Mouse (Mus musculus): ENCODE data around the gene Hoxb1.

Gene Hoxb1

GRCm38 (mm10) chr11:96350341-96350624 is 15.3 kb upstream of the Hoxb1 start, which contains the start of gene Hoxb2:
TSS of gene Hoxb2 (plus strand) at chr11:96350525.
- DNase-seq (ENCODE audit: inconsistent ontology term), result no peak

GRCm38 (mm10) chr11:96350791-96351190 is 14.8 kb upstream of the Hoxb1 start:
- no peak for DNase-seq (ENCODE audit: inconsistent ontology term)

GRCm38 (mm10) chr11:96351312-96351711 is 14.2 kb upstream of the Hoxb1 start:
- no peak for DNase-seq (ENCODE audit: inconsistent ontology term)

- no peak for DNase-seq (ENCODE audit: inconsistent ontology term)
Observed at GRCm38 (mm10) chr11:96351831-96352230, 13.7 kb upstream of the Hoxb1 start.

- DNase-seq (ENCODE audit: inconsistent ontology term), result peak; percentile 14
Observed at GRCm38 (mm10) chr11:96352691-96353521, 12.6 kb upstream of the Hoxb1 start.

GRCm38 (mm10) chr11:96353522-96353841 is 12.1 kb upstream of the Hoxb1 start:
- DNase-seq (ENCODE audit: inconsistent ontology term), result peak; percentile 25

- DNase-seq (ENCODE audit: inconsistent ontology term), result no peak
Observed at GRCm38 (mm10) chr11:96353939-96354338, 11.6 kb upstream of the Hoxb1 start.

- no peak for DNase-seq (ENCODE audit: inconsistent ontology term)
Observed at GRCm38 (mm10) chr11:96354376-96354775, 11.2 kb upstream of the Hoxb1 start.

GRCm38 (mm10) chr11:96354801-96355311 is 10.7 kb upstream of the Hoxb1 start:
- DNase-seq (ENCODE audit: inconsistent ontology term), result no peak

GRCm38 (mm10) chr11:96363807-96364206 is 1.7 kb upstream of the Hoxb1 start:
- no peak for DNase-seq (ENCODE audit: inconsistent ontology term)

GRCm38 (mm10) chr11:96366092-96367041 is 815 bp downstream of the Hoxb1 start:
- no peak for DNase-seq (ENCODE audit: inconsistent ontology term)

- DNase-seq (ENCODE audit: inconsistent ontology term), result no peak
Observed at GRCm38 (mm10) chr11:96367141-96367540, 1.6 kb downstream of the Hoxb1 start.

- no peak for DNase-seq (ENCODE audit: inconsistent ontology term)
Observed at GRCm38 (mm10) chr11:96368686-96369085, 3.1 kb downstream of the Hoxb1 start.

GRCm38 (mm10) chr11:96369140-96369539 is 3.6 kb downstream of the Hoxb1 start:
- DNase-seq (ENCODE audit: inconsistent ontology term), result no peak

- DNase-seq (ENCODE audit: inconsistent ontology term), result no peak
Observed at GRCm38 (mm10) chr11:96371726-96372125, 6.2 kb downstream of the Hoxb1 start.

GRCm38 (mm10) chr11:96372519-96372918 is 7.0 kb downstream of the Hoxb1 start:
- no peak for DNase-seq (ENCODE audit: inconsistent ontology term)

GRCm38 (mm10) chr11:96374810-96375209 is 9.3 kb downstream of the Hoxb1 start:
- no peak for DNase-seq (ENCODE audit: inconsistent ontology term)

GRCm38 (mm10) chr11:96383381-96383780 is 17.8 kb downstream of the Hoxb1 start:
- no peak for DNase-seq (ENCODE audit: inconsistent ontology term)

GRCm38 (mm10) chr11:96387635-96388034 is 22.1 kb downstream of the Hoxb1 start:
- no peak for DNase-seq (ENCODE audit: inconsistent ontology term)

GRCm38 (mm10) chr11:96396772-96397626 is 31.4 kb downstream of the Hoxb1 start:
- no peak for DNase-seq (ENCODE audit: inconsistent ontology term)

GRCm38 (mm10) chr11:96397806-96398335 is 32.3 kb downstream of the Hoxb1 start:
- no peak for DNase-seq (ENCODE audit: inconsistent ontology term)
